Mouse (Mus musculus): ENCODE data around the gene Lrp5. TPM values are rescaled to one million over a fixed set of nuclear protein-coding genes. Genes with fewer than 3 reads are reported as not detected.

Lrp5 gene
- polyA plus RNA-seq, 1 experiment from 2014 or later: 2.3 TPM

DNA sequence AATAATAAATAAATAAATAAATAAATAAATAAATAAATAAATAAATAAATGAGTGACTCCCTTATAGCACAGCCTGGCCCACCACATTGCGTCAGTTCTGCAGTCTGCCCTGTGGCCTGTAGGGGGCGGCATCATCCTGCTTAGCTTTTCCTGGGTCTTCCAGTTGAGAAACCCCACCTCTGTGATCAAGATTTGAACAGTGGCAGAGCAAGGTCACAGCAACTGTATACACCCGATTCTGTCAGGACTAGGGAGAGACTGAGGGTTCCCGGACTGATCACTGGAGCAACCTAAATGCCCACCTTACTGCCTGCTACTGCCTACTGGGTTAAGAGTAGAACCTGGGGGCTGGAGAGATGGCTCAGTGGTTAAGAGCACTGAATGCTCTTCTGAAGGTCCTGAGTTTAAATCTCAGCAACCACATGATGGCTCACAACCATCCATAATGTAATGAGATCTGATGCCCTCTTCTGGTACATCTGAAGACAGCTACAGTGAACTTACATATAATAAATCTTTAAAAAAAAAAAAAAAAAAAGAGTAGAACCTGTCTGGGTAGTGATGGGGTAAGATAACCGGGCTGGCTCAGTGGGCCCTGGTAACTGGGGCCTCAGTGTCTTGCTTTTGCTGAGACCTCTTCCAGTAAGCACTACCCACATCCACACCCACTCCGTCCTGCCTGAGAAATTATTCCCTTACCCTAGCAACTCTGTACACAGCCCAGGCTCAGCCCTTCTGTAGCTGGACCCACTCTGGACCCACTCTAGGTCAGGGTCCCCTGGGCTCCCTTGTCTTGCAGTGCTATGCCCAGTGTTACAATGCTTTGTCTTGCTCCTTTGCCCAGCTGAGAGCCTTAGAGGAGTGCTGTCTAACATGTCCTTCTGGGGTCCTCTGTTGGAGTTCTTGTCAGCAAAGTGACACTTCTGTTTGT is 13.4 kb upstream of the Lrp5 start:
- no peak overlapping the region for H3K4me3 ChIP-seq (replicated peaks; ENCODE audit: low read length)
- no peak overlapping the region for H3K9ac ChIP-seq (replicated peaks; ENCODE audit: low read depth, low read length)
- no peaks in the 10 kb centered on the region for H3K9me3 ChIP-seq (ENCODE audit: control insufficient read depth, low read length)
- no peak overlapping the region for H3K4me2 ChIP-seq (ENCODE audit: low read length)
- no peaks in the 10 kb centered on the region for H3K27me3 ChIP-seq (replicated peaks; ENCODE audit: control insufficient read depth, insufficient read depth, low read length)
- 34% methylated on average over 6 of the region's 6 CpGs for WGBS
- no peak overlapping the region for H3K27ac ChIP-seq (ENCODE audit: low read length)
- no peaks in the 10 kb centered on the region for H3K36me3 ChIP-seq (ENCODE audit: control insufficient read depth, insufficient read depth)
- no peak; the same call in 1 of the 2 replicates for ATAC-seq
- H3K4me1 ChIP-seq (replicated peaks; ENCODE audit: control insufficient read depth, insufficient read depth, low read length): no peaks in the 10 kb centered on the region

- no peaks in the 10 kb centered on the region for H3K27me3 ChIP-seq (replicated peaks; ENCODE audit: control insufficient read depth, insufficient read depth, low read length)
- ATAC-seq: no peak
- 87% methylated on average over 7 of the region's 7 CpGs for WGBS
- H3K4me1 ChIP-seq (replicated peaks; ENCODE audit: control insufficient read depth, insufficient read depth, low read length): no peaks in the 10 kb centered on the region
- H3K4me3 ChIP-seq (replicated peaks; ENCODE audit: low read length): no peak overlapping the region
- H3K9ac ChIP-seq (replicated peaks; ENCODE audit: low read depth, low read length): no peak overlapping the region
- no peaks in the 10 kb centered on the region for H3K9me3 ChIP-seq (ENCODE audit: control insufficient read depth, low read length)
- H3K36me3 ChIP-seq (ENCODE audit: control insufficient read depth, insufficient read depth): no peaks in the 10 kb centered on the region
- H3K27ac ChIP-seq (ENCODE audit: low read length): no peak overlapping the region
- no peak overlapping the region for H3K4me2 ChIP-seq (ENCODE audit: low read length)
Observed at GRCm38 (mm10) chr19:3698035-3698434, 11.7 kb upstream of the Lrp5 start.

- H3K27me3 ChIP-seq (replicated peaks; ENCODE audit: control insufficient read depth, insufficient read depth, low read length): no peaks in the 10 kb centered on the region
- H3K4me1 ChIP-seq (replicated peaks; ENCODE audit: control insufficient read depth, insufficient read depth, low read length): no peaks in the 10 kb centered on the region
- WGBS: 82% methylated on average over 8 of the region's 8 CpGs
- no peak overlapping the region for H3K4me2 ChIP-seq (ENCODE audit: low read length)
- H3K9me3 ChIP-seq (ENCODE audit: control insufficient read depth, low read length): no peaks in the 10 kb centered on the region
- H3K27ac ChIP-seq (ENCODE audit: low read length): no peak overlapping the region
- no peak overlapping the region for H3K4me3 ChIP-seq (replicated peaks; ENCODE audit: low read length)
- no peak overlapping the region for H3K9ac ChIP-seq (replicated peaks; ENCODE audit: low read depth, low read length)
- no peak for ATAC-seq
- no peaks in the 10 kb centered on the region for H3K36me3 ChIP-seq (ENCODE audit: control insufficient read depth, insufficient read depth)
Observed at GRCm38 (mm10) chr19:3695976-3696375, 9.6 kb upstream of the Lrp5 start.

- no peak for ATAC-seq
- Histone ChIP-seq H3K4me2 (ENCODE audit: low read length) (no peak overlapping the region), H3K27me3 (replicated peaks; ENCODE audit: control insufficient read depth, insufficient read depth, low read length) (no peaks in the 10 kb centered on the region), H3K27ac (ENCODE audit: low read length) (no peak overlapping the region), H3K4me3 (replicated peaks; ENCODE audit: low read length) (no peak overlapping the region), H3K9ac (replicated peaks; ENCODE audit: low read depth, low read length) (no peak overlapping the region), H3K4me1 (replicated peaks; ENCODE audit: control insufficient read depth, insufficient read depth, low read length) (no peaks in the 10 kb centered on the region), H3K36me3 (ENCODE audit: control insufficient read depth, insufficient read depth) (no peaks in the 10 kb centered on the region), H3K9me3 (ENCODE audit: control insufficient read depth, low read length) (no peaks in the 10 kb centered on the region)
- WGBS: 94% methylated on average over 4 of the region's 4 CpGs
Observed at GRCm38 (mm10) chr19:3695471-3695870, 9.1 kb upstream of the Lrp5 start.

DNA sequence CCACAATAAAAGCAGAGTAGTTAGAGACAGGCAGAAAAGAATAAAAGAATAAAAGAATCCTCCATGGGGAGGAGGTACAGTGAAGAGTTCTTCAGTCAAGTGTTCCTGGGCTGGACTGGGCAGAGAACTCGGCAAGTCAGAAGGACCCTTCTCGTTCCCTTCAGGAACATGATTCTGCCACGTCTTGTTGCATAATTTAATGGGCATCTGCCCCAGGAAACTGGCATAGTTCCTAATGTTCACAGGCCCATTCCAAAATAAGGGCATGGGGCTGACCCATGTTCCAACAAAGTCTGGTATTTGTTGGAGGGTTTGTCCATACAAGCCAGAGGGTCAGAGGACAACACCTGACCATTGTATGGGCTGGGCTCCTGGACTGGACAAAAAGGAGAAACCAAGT is 8.6 kb upstream of the Lrp5 start:
- Histone ChIP-seq H3K27ac (ENCODE audit: low read length) (no peak overlapping the region), H3K9ac (replicated peaks; ENCODE audit: low read depth, low read length) (no peak overlapping the region), H3K4me1 (replicated peaks; ENCODE audit: control insufficient read depth, insufficient read depth, low read length) (no peaks in the 10 kb centered on the region), H3K9me3 (ENCODE audit: control insufficient read depth, low read length) (no peaks in the 10 kb centered on the region), H3K27me3 (replicated peaks; ENCODE audit: control insufficient read depth, insufficient read depth, low read length) (no peaks in the 10 kb centered on the region), H3K36me3 (ENCODE audit: control insufficient read depth, insufficient read depth) (no peaks in the 10 kb centered on the region), H3K4me3 (replicated peaks; ENCODE audit: low read length) (no peak overlapping the region), H3K4me2 (ENCODE audit: low read length) (no peak overlapping the region)
- no peak for ATAC-seq
- 58% methylated on average over 3 of the region's 3 CpGs for WGBS

DNA sequence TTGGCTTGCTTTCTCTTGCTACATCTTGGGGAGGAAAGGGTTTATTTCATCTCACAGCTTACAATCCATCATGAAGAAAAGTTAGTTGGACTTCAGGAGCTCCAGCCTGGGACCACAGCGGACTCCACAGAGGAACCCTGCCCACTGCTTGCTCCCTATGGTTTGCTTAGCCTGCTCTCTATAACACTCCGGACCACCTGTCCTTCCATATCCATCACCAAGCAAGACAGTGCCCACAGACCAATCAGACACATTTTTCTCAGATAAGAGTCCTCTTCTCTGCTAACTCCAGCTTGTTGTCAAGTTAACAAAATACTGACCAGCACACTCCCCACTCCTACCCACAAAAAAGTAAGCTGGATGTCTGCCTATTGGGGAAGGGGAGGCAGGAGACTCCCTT is 8.1 kb upstream of the Lrp5 start:
- WGBS: 91% methylated on average over 2 of the region's 2 CpGs
- no peak for ATAC-seq
- Histone ChIP-seq H3K27ac (ENCODE audit: low read length) (no peak overlapping the region), H3K4me1 (replicated peaks; ENCODE audit: control insufficient read depth, insufficient read depth, low read length) (no peaks in the 10 kb centered on the region), H3K4me3 (replicated peaks; ENCODE audit: low read length) (no peak overlapping the region), H3K9ac (replicated peaks; ENCODE audit: low read depth, low read length) (no peak overlapping the region), H3K4me2 (ENCODE audit: low read length) (no peak overlapping the region), H3K9me3 (ENCODE audit: control insufficient read depth, low read length) (no peaks in the 10 kb centered on the region), H3K27me3 (replicated peaks; ENCODE audit: control insufficient read depth, insufficient read depth, low read length) (no peaks in the 10 kb centered on the region), H3K36me3 (ENCODE audit: control insufficient read depth, insufficient read depth) (no peaks in the 10 kb centered on the region)

- Histone ChIP-seq H3K4me1 (replicated peaks; ENCODE audit: control insufficient read depth, insufficient read depth, low read length) (no peaks in the 10 kb centered on the region), H3K9ac (replicated peaks; ENCODE audit: low read depth, low read length) (no peak overlapping the region), H3K9me3 (ENCODE audit: control insufficient read depth, low read length) (no peaks in the 10 kb centered on the region), H3K27me3 (replicated peaks; ENCODE audit: control insufficient read depth, insufficient read depth, low read length) (no peaks in the 10 kb centered on the region), H3K27ac (ENCODE audit: low read length) (no peak overlapping the region), H3K4me3 (replicated peaks; ENCODE audit: low read length) (no peak overlapping the region), H3K36me3 (ENCODE audit: control insufficient read depth, insufficient read depth) (no peaks in the 10 kb centered on the region), H3K4me2 (ENCODE audit: low read length) (no peak overlapping the region)
- no peak for ATAC-seq
- 66% methylated on average over 6 of the region's 6 CpGs for WGBS
Observed at GRCm38 (mm10) chr19:3692414-3693145, 6.2 kb upstream of the Lrp5 start.

GRCm38 (mm10) chr19:3691337-3691736 is 5.0 kb upstream of the Lrp5 start:
- ATAC-seq: no peak
- Histone ChIP-seq H3K27ac (ENCODE audit: low read length) (no peak overlapping the region), H3K27me3 (replicated peaks; ENCODE audit: control insufficient read depth, insufficient read depth, low read length) (no peaks in the 10 kb centered on the region), H3K36me3 (ENCODE audit: control insufficient read depth, insufficient read depth) (no peaks in the 10 kb centered on the region), H3K4me3 (replicated peaks; ENCODE audit: low read length) (no peak overlapping the region), H3K9ac (replicated peaks; ENCODE audit: low read depth, low read length) (no peak overlapping the region), H3K4me2 (ENCODE audit: low read length) (no peak overlapping the region), H3K4me1 (replicated peaks; ENCODE audit: control insufficient read depth, insufficient read depth, low read length) (peaks cover 4% of the 10 kb centered on the region; the same call in 1 of the 2 replicates), H3K9me3 (ENCODE audit: control insufficient read depth, low read length) (no peaks in the 10 kb centered on the region)
- 89% methylated on average over 5 of the region's 5 CpGs for WGBS

GRCm38 (mm10) chr19:3687676-3688171 is 1.4 kb upstream of the Lrp5 start:
- H3K27ac ChIP-seq (ENCODE audit: low read length): no peak overlapping the region
- H3K4me1 ChIP-seq (replicated peaks; ENCODE audit: control insufficient read depth, insufficient read depth, low read length): peaks cover 24% of the 10 kb centered on the region
- no peak for ATAC-seq
- no peaks in the 10 kb centered on the region for H3K27me3 ChIP-seq (replicated peaks; ENCODE audit: control insufficient read depth, insufficient read depth, low read length)
- H3K4me3 ChIP-seq (replicated peaks; ENCODE audit: low read length): no peak overlapping the region
- 35% methylated on average over 5 of the region's 5 CpGs for WGBS
- H3K4me2 ChIP-seq (ENCODE audit: low read length): no peak overlapping the region
- H3K9me3 ChIP-seq (ENCODE audit: control insufficient read depth, low read length): no peaks in the 10 kb centered on the region
- no peaks in the 10 kb centered on the region for H3K36me3 ChIP-seq (ENCODE audit: control insufficient read depth, insufficient read depth)
- no peak overlapping the region for H3K9ac ChIP-seq (replicated peaks; ENCODE audit: low read depth, low read length)

Data from forebrain, embryonic 16.5 days (tissue).